7 mouse cellular contexts compared by ENCODE assay signal in the genomic region with DNA sequence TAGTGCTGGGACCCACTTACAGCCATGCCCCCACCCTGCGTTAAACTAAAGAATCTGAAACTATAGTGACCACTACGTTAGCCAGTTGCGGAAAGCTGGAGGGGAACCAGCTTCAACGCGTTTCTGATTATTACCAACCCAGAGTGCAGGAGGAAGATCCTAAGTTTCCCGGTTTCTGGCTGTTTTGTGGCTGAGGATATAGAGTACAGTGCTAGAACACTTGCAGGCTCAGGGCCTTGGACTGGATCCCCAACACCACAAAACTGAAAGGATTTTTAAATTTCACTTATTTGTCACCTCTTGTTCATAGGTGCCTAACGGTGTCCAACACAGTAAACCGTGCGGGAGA. TPM values are rescaled to one million over a fixed set of nuclear protein-coding genes. Genes with fewer than 3 reads are reported as not detected.
DNase-seq lines count a peak whose midpoint lies in the region; ATAC-seq and TF ChIP-seq lines count a peak whose summit lies in the region.

No protein-coding gene starts in this region.

- TF ChIP-seq CTCF in thymus, adult 2 months (IDR thresholded peaks at IDR 0.05; ENCODE audit: borderline replicate concordance, control insufficient read depth, extremely low read depth, insufficient read depth, low read length, poor library complexity): no peak

- H3K4me2 ChIP-seq in forebrain, embryonic 16.5 days (ENCODE audit: low read length): peak overlapping the region; percentile 74
- peak overlapping the region; percentile 88 for H3K4me2 ChIP-seq in liver, embryonic 13.5 days

- H3K36me3 ChIP-seq in thymus, adult 2 months (ENCODE audit: control insufficient read depth, insufficient read depth, low read length): no peaks in the 10 kb centered on the region
- H3K36me3 ChIP-seq in forebrain, embryonic 16.5 days (ENCODE audit: control insufficient read depth, insufficient read depth): no peaks in the 10 kb centered on the region
- peaks cover 20% of the 10 kb centered on the region for H3K36me3 ChIP-seq in liver, embryonic 13.5 days

- TF ChIP-seq POLR2A in thymus, adult 2 months (IDR thresholded peaks at IDR 0.05; ENCODE audit: control insufficient read depth, extremely low read depth, insufficient read depth, low read length, poor library complexity): no peak

- H3K27ac ChIP-seq in thymus, adult 2 months (ENCODE audit: control insufficient read depth, insufficient read depth, low read length): peak overlapping the region; percentile 96
- H3K27ac ChIP-seq in forebrain, embryonic 16.5 days (ENCODE audit: low read length): peak overlapping the region; percentile 95
- peak overlapping the region; percentile 99 for H3K27ac ChIP-seq in liver, embryonic 13.5 days

- H3K4me3 ChIP-seq in thymus, adult 2 months (ENCODE audit: control insufficient read depth, insufficient read depth, low read length): peak overlapping the region; percentile 21
- H3K4me3 ChIP-seq in forebrain, embryonic 16.5 days (replicated peaks; ENCODE audit: low read length): peak overlapping the region; percentile 75
- peak overlapping the region; percentile 93 for H3K4me3 ChIP-seq in liver, embryonic 13.5 days (replicated peaks)

- no peaks in the 10 kb centered on the region for H3K9me3 ChIP-seq in forebrain, embryonic 16.5 days (ENCODE audit: control insufficient read depth, low read length)
- no peaks in the 10 kb centered on the region for H3K9me3 ChIP-seq in liver, embryonic 13.5 days (replicated peaks)

- peaks cover 16% of the 10 kb centered on the region for H3K4me1 ChIP-seq in thymus, adult 2 months (replicated peaks; ENCODE audit: control insufficient read depth, insufficient read depth, low read length)
- peaks cover 32% of the 10 kb centered on the region for H3K4me1 ChIP-seq in forebrain, embryonic 16.5 days (replicated peaks; ENCODE audit: control insufficient read depth, insufficient read depth, low read length)
- peaks cover 44% of the 10 kb centered on the region for H3K4me1 ChIP-seq in liver, embryonic 13.5 days (replicated peaks)

- H3K9ac ChIP-seq in forebrain, embryonic 16.5 days (replicated peaks; ENCODE audit: low read depth, low read length): peak overlapping the region; percentile 63
- peak overlapping the region; percentile 98 for H3K9ac ChIP-seq in liver, embryonic 13.5 days

- no peak for DNase-seq in thymus, adult 2 months
- no peak for DNase-seq in thymus, postnatal 4 days
- DNase-seq in liver, embryonic 13.5 days: no peak
- no peak for DNase-seq in right cerebral cortex, postnatal 4 days

- H3K27me3 ChIP-seq in thymus, adult 2 months (ENCODE audit: control insufficient read depth, insufficient read depth, low read length): no peaks in the 10 kb centered on the region
- H3K27me3 ChIP-seq in forebrain, embryonic 16.5 days (replicated peaks; ENCODE audit: control insufficient read depth, insufficient read depth, low read length): no peaks in the 10 kb centered on the region
- H3K27me3 ChIP-seq in liver, embryonic 13.5 days: no peaks in the 10 kb centered on the region

- 49% methylated on average over 9 of the region's 9 CpGs for WGBS in thymus, adult 2 months
- 48% methylated on average over 9 of the region's 9 CpGs for WGBS in forebrain, embryonic 16.5 days
- WGBS in liver, embryonic 13.5 days (ENCODE audit: insufficient replicate concordance): 49% methylated on average over 9 of the region's 9 CpGs

- no peak for ATAC-seq in forebrain, embryonic 16.5 days
- ATAC-seq in liver, embryonic 13.5 days (ENCODE audit: low read depth): no peak
- ATAC-seq in granulocyte monocyte progenitor cell, adult 5-6 weeks (replicated peaks; ENCODE audit: poor library complexity, severe bottlenecking): no peak
- ATAC-seq in cerebellum, adult (ENCODE audit: insufficient number of reproducible peaks, low FRiP score, low TSS enrichment): no peak

RNA-seq across cellular contexts. Expression of gene Hspa4, which starts 0.9 kb away (rescaled TPM):
- polyA plus RNA-seq in thymus, adult 2 months (2012; rRNA removed): 29.3 and 41.9 TPM in 2 replicates
- polyA plus RNA-seq in forebrain, embryonic 16.5 days (2015; fragmentation: Nextera tagmentation; extraction: Ambion mirVana): 52.6 and 55.2 TPM in 2 replicates
- 67.8 and 84.7 TPM in 2 replicates for polyA plus RNA-seq in liver, embryonic 13.5 days (2015; fragmentation: Nextera tagmentation; extraction: Ambion mirVana)
- 120 and 123 TPM in 2 replicates for total RNA-seq in granulocyte monocyte progenitor cell, adult 5-6 weeks (2014; fragmentation: Nextera tagmentation)
- 507 and 516 TPM in 2 replicates for total RNA-seq in granulocyte monocyte progenitor cell, adult 5-6 weeks (2017)

RNA-seq across cellular contexts. Expression of gene Zcchc10, which starts 23.3 kb away (rescaled TPM):
- 8.4 and 8.7 TPM in 2 replicates for polyA plus RNA-seq in thymus, adult 2 months (2012; rRNA removed)
- polyA plus RNA-seq in forebrain, embryonic 16.5 days (2015; fragmentation: Nextera tagmentation; extraction: Ambion mirVana): 14.1 and 15.1 TPM in 2 replicates
- polyA plus RNA-seq in liver, embryonic 13.5 days (2015; fragmentation: Nextera tagmentation; extraction: Ambion mirVana): 15.1 and 18.9 TPM in 2 replicates
- 18.5 TPM in 2 replicates for total RNA-seq in granulocyte monocyte progenitor cell, adult 5-6 weeks (2014; fragmentation: Nextera tagmentation)
- total RNA-seq in granulocyte monocyte progenitor cell, adult 5-6 weeks (2017): 7.4 and 10.3 TPM in 2 replicates

RNA-seq across cellular contexts. Expression of gene Aff4, which starts 49.5 kb away (rescaled TPM):
- polyA plus RNA-seq in thymus, adult 2 months (2012; rRNA removed): 16.4 and 18.9 TPM in 2 replicates
- polyA plus RNA-seq in forebrain, embryonic 16.5 days (2015; fragmentation: Nextera tagmentation; extraction: Ambion mirVana): 62.0 and 68.8 TPM in 2 replicates
- polyA plus RNA-seq in liver, embryonic 13.5 days (2015; fragmentation: Nextera tagmentation; extraction: Ambion mirVana): 6.5 and 9.4 TPM in 2 replicates
- 52.9 and 69.9 TPM in 2 replicates for total RNA-seq in granulocyte monocyte progenitor cell, adult 5-6 weeks (2014; fragmentation: Nextera tagmentation)
- total RNA-seq in granulocyte monocyte progenitor cell, adult 5-6 weeks (2017): 42.4 and 95.9 TPM in 2 replicates

Comparison
In these comparisons a context has a peak if more than half of its experiments do, and no peak if none do; other contexts are left out.
1. H3K4me3 ChIP-seq: peak in every context shown above with its lines; median percentile 93 in liver, embryonic 13.5 days; 75 in forebrain, embryonic 16.5 days; 21 in thymus, adult 2 months.